Mouse (Mus musculus): Measurements from ENCODE around the gene Fbxw21.

Fbxw21 gene

GRCm38 (mm10) chr9:109118106-109118505, 43.7 kb downstream of the Fbxw21 start:
- CTCF ChIA-PET: interaction anchor here in 1 of 4 experiments (1.3 kb wide), 1 partner anchor 30 kb away, joined by 4 read pairs; no protein-coding TSS in a partner anchor
- POLR2A ChIA-PET: interaction anchor here (0.5 to 1.0 kb wide), 5 partner anchors 10 to 757 kb away, joined by 3 read pairs; partner anchors contain the start of gene Shisa5 (in 1 of the 4)

- ChIA-PET CTCF (interaction anchor here in 1 of 4 experiments (1.1 kb wide), 1 partner anchor 28 kb away, joined by 3 read pairs; no protein-coding TSS in a partner anchor), POLR2A (interaction anchor here in 1 of 4 experiments (1.2 kb wide), 1 partner anchor 19 kb away, joined by 3 read pairs; no protein-coding TSS in a partner anchor)
Measured at GRCm38 (mm10) chr9:109116205-109116604, 45.6 kb downstream of the Fbxw21 start.

DNA sequence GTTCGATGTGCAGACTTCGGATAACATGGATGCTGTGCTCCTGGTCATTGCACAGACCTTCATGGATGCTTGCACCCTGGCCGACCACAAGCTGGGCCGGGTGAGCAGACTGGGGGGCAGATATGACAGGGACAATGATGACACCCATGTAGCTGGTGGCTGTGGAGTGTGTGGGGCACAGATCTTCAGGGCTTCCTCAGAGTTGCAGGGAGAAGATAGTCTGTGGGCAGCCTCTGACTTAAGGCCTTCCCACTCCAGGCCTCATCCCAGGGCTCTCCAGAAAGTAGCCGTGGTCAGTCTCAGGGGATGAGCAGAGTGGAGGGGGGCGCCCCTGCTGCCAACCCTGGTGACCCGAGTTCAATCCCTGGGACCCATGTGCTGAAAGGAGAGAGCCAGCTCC, 47.0 kb downstream of the Fbxw21 start:
- CTCF ChIA-PET: interaction anchor here in 1 of 4 experiments (1.0 kb wide), 1 partner anchor 26 kb away, joined by 3 read pairs; no protein-coding TSS in a partner anchor

GRCm38 (mm10) chr9:109114276-109114675, 47.6 kb downstream of the Fbxw21 start:
- ChIA-PET CTCF (no interaction called here), POLR2A (interaction anchor here in 3 of 4 experiments (0.7 to 1.8 kb wide), 4 partner anchors 10 to 100 kb away, joined by 3 to 4 read pairs (median 4); partner anchors contain the start of gene Plxnb1 (in 1 of the 3))

More for the DNA sequence above, 47.0 kb downstream of the Fbxw21 start:
- POLR2A ChIA-PET: no interaction called here

DNA sequence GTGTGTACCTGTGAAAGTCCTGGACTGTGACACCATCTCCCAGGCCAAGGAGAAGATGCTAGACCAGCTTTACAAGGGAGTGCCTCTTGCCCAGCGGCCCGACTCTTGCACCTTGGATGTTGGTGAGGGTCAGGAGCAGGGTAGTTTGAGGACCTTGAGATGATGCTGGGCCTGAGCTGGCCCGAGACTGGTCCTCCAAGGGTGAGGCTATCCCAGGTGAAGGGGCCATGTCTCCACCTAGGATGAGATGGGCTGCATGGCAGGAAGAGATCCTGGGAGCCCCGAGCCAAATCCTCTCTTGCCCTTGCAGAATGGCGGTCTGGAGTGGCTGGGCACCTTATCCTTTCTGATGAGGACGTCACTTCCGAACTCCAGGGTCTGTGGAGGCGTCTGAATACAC, 48.5 kb downstream of the Fbxw21 start:
- POLR2A ChIA-PET: interaction anchor here in 2 of 4 experiments (0.9 to 1.8 kb wide), 4 partner anchors 11 to 26 kb away, joined by 3 to 4 read pairs (median 4); partner anchors contain the start of gene Plxnb1 (in 1 of the 2)
- CTCF ChIA-PET: interaction anchor here in 1 of 4 experiments (2.1 to 2.4 kb wide), 2 partner anchors 9 to 26 kb away, joined by 7 to 11 read pairs; no protein-coding TSS in a partner anchor

DNA sequence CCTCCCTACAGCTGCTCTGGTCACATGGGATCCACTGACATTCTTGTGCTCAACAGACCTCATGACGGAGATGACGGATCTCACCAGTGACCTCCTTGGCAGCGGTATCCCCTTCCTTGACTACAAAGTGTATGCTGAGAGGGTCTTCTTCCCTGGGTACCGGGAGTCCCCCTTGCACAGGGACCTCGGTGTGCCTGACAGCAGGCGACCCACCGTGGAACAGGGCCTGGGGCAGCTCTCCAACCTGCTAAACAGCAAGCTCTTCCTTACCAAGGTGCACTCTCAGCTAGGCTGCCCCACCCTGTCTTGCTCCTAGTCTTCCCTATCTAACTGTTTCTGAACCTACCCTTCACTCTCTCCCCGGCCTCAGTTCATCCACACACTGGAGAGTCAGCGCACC, 50.2 kb downstream of the Fbxw21 start:
- CTCF ChIA-PET: interaction anchor here in 2 of 4 experiments (0.6 to 2.4 kb wide), 4 partner anchors 11 to 974 kb away, joined by 3 to 11 read pairs (median 6); partner anchors contain the start of gene Plxnb1 (in 1 of the 2)
- POLR2A ChIA-PET: interaction anchor here in 2 of 4 experiments (0.6 to 1.1 kb wide), 3 partner anchors 11 to 23 kb away, joined by 3 read pairs; no protein-coding TSS in a partner anchor

GRCm38 (mm10) chr9:109111101-109111500, 50.7 kb downstream of the Fbxw21 start:
- POLR2A ChIA-PET: interaction anchor here in 1 of 4 experiments (1.1 kb wide), 1 partner anchor 18 kb away, joined by 3 read pairs; no protein-coding TSS in a partner anchor
- CTCF ChIA-PET: interaction anchor here in 1 of 4 experiments (2.4 kb wide), 1 partner anchor 23 kb away, joined by 11 read pairs; no protein-coding TSS in a partner anchor

DNA sequence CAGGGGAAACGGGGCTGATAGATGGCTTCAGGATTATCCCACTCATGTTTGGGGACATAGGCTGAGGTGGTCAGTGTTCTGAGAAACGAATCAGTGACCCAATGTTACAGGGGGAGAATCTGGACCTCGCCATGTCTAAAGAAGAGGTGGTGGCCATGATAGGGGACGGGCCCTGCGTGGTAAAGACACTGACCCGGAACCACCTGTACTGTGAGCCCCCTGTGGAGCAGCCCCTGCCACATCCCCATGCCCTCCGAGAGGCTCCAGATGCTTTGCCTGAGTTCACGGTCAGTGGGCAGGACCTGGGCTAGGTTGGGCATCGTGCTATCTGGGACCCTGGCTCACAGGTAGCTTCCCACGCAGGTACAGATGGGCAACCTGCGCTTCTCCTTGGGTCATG, 51.6 kb downstream of the Fbxw21 start:
- ChIA-PET POLR2A (interaction anchor here in 1 of 4 experiments (0.7 kb wide), 1 partner anchor 23 kb away, joined by 3 read pairs; no protein-coding TSS in a partner anchor), CTCF (no interaction called here)

- ChIA-PET CTCF (interaction anchor here in 1 of 4 experiments (0.6 kb wide), 1 partner anchor 66 kb away, joined by 4 read pairs; no protein-coding TSS in a partner anchor), POLR2A (no interaction called here)
Measured at GRCm38 (mm10) chr9:109107341-109107740, 54.5 kb downstream of the Fbxw21 start.

DNA sequence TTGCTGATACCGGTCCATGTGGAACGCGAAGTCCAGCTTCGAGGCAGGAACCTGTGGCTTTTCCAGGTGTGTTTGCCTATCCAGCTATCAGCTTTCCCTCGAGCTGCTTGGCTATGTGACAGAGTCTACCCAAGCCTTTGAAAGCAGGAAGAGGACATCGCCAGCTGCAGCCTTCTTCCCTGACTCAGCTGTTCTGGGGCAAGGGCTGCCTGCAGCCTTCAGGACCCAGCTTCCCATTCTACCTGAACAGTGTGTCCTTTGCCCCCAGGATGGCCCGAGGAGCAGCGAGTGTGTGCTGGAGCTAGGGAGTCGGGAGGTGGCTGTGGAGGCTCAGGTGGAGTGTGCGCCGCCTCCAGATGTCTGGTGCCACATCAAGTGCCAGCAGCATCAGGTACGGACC, 56.2 kb downstream of the Fbxw21 start:
- CTCF ChIA-PET: interaction anchor here in 1 of 4 experiments (1.0 to 1.2 kb wide), 2 partner anchors 17 to 18 kb away, joined by 5 to 6 read pairs; no protein-coding TSS in a partner anchor
- POLR2A ChIA-PET: interaction anchor here in 3 of 4 experiments (0.6 to 1.4 kb wide), 7 partner anchors 9 to 154 kb away, joined by 3 to 8 read pairs (median 4); partner anchors contain the start of gene Plxnb1 (in 2 of the 3)

GRCm38 (mm10) chr9:109105011-109105410, 56.8 kb downstream of the Fbxw21 start:
- ChIA-PET POLR2A (interaction anchor here (0.5 to 1.4 kb wide), 6 partner anchors 8 to 52 kb away, joined by 3 to 8 read pairs (median 4); partner anchors contain the start of gene Plxnb1 (in 2 of the 4)), CTCF (interaction anchor here in 1 of 4 experiments (1.0 to 1.2 kb wide), 2 partner anchors 17 kb away, joined by 5 to 6 read pairs; no protein-coding TSS in a partner anchor)

DNA sequence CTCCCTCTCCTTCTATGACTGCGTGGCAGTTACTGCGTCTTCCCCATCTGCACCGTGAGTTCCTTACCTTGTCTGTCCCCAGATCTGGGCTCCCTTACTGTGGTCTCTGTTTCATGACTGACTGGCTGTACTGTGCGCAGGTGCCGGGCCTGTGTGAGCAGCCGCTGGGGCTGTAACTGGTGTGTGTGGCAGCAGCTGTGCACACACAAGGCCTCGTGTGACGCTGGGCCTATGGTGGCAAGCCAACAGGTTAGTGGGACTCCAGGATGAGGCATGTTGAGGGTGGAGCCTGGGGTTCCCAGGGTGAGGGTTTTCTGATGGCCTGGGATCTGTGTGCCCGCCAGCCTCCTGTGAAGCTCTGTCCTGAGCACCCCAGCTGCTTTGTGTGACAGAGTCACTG, 57.8 kb downstream of the Fbxw21 start:
- ChIA-PET CTCF (no interaction called here), POLR2A (interaction anchor here in 1 of 4 experiments (1.0 kb wide), 1 partner anchor 11 kb away, joined by 3 read pairs; no protein-coding TSS in a partner anchor)

DNA sequence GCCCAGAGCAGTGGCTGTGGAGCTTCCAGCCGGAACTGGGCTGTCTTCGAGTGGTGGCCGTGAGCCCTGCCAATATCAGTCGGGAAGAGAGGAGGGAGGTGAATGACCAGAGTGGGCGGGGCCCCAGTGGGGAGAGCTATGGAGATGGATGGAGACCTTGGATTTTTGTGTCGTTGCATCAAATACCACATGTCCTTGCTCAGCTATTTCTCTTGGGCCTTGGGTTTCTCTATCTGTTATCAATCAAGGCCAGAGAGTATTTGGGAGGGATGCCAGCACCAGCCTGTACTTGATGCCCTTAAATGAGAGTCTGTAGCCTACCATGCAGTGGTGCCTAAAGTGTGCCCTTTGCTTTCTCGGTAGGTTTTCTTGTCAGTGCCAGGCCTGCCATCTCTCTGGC, 58.6 kb downstream of the Fbxw21 start:
- CTCF ChIA-PET: interaction anchor here in 1 of 4 experiments (0.6 kb wide), 1 partner anchor 372 kb away, joined by 3 read pairs; no protein-coding TSS in a partner anchor
- POLR2A ChIA-PET: interaction anchor here in 1 of 4 experiments (1.0 kb wide), 1 partner anchor 11 kb away, joined by 3 read pairs; no protein-coding TSS in a partner anchor

- CTCF ChIA-PET: no interaction called here
Measured at GRCm38 (mm10) chr9:109102541-109102940, 59.3 kb downstream of the Fbxw21 start.

GRCm38 (mm10) chr9:109101933-109102445, 59.9 kb downstream of the Fbxw21 start:
- ChIA-PET CTCF (no interaction called here), POLR2A (interaction anchor here in 2 of 4 experiments (1.1 to 2.6 kb wide), 2 partner anchors 10 to 28 kb away, joined by 3 to 7 read pairs; partner anchors contain the start of gene Atrip (in 1 of the 2))

More at GRCm38 (mm10) chr9:109102541-109102940, 59.3 kb downstream of the Fbxw21 start:
- POLR2A ChIA-PET: interaction anchor here in 2 of 4 experiments (1.1 to 2.6 kb wide), 2 partner anchors 11 to 29 kb away, joined by 3 to 7 read pairs; partner anchors contain the start of gene Atrip (in 1 of the 2)

- ChIA-PET CTCF (interaction anchor here in 1 of 4 experiments (1.4 kb wide), 1 partner anchor 13 kb away, joined by 4 read pairs; no protein-coding TSS in a partner anchor), POLR2A (interaction anchor here in 3 of 4 experiments (0.6 to 2.6 kb wide), 7 partner anchors 12 to 963 kb away, joined by 3 to 7 read pairs (median 5); partner anchors contain the start of genes Atrip (in 1 of the 3), Ccdc51 (in 1 of the 3), Tma7 (in 1 of the 3) and Trex1 (in 1 of the 3))
Measured at GRCm38 (mm10) chr9:109100307-109100928, 61.4 kb downstream of the Fbxw21 start.

DNA sequence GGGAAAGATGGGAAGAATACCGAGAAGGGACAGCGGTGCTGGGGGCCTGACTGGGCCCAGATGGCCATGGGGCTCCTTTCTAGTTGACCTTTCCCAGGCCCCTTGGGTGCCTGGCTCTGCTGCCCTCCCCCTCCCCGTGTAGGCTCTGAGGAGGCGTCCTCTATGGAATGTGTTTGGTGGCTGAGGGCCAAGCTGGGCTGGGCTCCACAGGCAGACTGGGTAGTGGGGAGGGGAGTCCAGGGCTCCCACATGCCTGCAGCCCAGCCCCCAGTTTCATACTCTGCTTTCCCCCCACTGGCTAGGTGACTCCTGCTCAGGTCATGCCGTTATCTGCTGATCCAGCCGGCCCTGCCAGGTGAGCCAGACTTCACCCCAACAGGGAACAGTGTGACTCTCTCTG, 62.9 kb downstream of the Fbxw21 start:
- ChIA-PET POLR2A (interaction anchor here in 2 of 4 experiments (0.6 to 2.7 kb wide), 3 partner anchors 11 to 394 kb away, joined by 3 to 10 read pairs (median 6); partner anchors contain the start of genes Ccdc51 (in 1 of the 2) and Tma7 (in 1 of the 2)), CTCF (no interaction called here)

- POLR2A ChIA-PET: interaction anchor here in 1 of 4 experiments (0.6 to 4.3 kb wide), 4 partner anchors 10 to 648 kb away, joined by 5 to 24 read pairs (median 14); partner anchors contain the start of genes Atrip, Ccdc51 and Tma7
- CTCF ChIA-PET: no interaction called here
Measured at GRCm38 (mm10) chr9:109098366-109098765, 63.5 kb downstream of the Fbxw21 start.

Data from embryonic stem cell, embryonic (primary cell).